Mouse (Mus musculus): Measurements from ENCODE around the gene Oca2.
A peak's percentile ranks its signal among the peaks of the same experiment; 100 is the strongest.

The Oca2 gene

DNA sequence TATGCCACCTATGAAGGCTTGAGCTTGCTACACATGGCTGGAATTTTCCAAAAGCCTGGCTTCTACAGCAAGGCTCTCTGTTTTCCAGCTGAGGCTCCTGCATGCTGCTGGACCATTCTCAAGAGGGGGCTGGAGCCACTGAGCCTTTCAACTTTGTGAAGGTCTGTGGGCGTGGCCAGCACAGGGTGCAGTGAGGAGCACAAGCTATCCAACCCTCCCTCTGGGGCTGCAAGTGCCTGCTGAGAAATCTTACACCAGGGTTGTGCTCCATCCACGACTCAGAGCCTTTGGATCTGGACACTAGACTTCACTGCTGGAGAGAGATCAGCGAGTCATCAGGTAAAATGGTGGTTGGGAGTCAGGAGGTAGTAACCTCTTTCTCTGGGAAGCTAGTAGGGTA, at the start of gene Oca2:
Gene Oca2 (plus strand): TSS at position 218 of the 400 bp plus-strand sequence.
- DNase-seq, result no peak

- no peak for DNase-seq
Observed at GRCm38 (mm10) chr7:56191041-56191440, 48.5 kb upstream of the Oca2 start.

- no peak for DNase-seq
Observed at GRCm38 (mm10) chr7:56191661-56192060, 47.9 kb upstream of the Oca2 start.

DNA sequence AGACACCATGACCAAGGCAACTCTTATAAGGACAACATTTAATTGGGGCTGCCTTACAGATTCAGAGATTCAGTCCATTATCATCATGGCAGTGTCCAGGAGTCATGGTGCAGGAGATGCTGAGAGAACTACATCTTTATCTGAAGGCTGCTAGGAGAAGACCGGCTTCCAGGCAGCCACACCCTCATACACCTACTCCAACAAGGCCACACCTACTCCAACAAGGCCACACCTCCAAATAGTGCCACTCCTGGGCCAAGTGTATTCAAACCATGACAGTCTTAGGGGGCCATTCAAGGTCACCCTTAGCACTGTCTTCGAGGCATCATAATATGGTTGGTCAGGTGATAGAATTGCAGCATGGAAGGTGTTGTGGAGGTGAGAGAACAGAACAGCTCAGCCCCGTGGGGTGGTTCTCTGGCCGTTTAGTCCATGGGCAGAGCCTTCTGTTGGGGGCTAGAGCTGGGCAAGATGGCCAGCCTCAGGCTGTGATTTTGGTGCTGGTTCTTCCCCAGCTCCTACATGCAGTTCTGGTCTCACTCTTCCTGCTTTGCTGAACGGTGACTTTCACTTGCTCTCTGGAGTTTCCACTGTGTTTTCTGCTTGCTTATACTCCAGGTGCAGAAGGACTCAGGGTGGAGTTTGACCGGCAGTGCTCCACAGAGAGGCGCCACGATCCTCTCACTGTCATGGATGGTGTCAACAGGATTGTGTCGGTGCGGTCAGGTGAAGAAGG, 37.9 kb upstream of the Oca2 start:
- no peak for DNase-seq

DNA sequence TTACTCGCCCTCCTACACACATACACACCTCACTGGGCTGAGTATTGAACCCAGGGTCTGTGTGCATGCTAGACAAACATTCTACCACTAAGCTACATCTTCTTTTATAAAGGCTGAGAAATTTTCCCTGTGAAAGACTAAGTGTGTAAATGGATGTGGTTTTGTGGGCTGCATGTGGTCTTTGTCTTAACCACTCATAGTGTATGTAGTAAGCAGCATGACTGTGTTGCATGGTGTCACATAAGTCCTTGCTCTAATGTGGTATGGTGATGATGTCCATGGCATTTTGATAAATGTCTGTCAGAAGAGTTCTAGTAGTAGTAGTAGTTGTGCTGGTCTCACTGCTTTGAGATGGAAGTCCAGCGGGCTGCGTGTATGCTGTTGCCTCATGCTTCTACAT, 36.7 kb upstream of the Oca2 start:
- DNase-seq, result no peak

DNA sequence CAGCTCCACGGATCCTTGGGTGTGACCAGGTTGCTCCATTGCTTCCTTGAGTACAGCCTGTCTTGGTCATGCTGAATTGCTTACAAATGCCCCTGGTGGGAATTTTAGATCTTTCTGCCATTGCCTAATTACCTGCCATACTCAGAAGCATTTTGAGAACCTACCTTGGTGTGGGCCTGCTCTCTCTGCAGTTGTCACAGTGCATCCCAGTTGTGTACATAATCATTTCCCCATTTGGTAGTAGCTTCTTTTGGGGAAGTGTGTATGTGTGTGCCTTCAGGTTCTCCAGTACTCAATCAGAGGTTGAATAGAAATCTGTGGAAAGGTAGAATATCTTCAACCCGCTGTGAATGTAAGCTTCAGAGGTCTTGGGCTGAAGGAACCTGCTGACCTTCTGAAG, 36.3 kb upstream of the Oca2 start:
- no peak for DNase-seq

GRCm38 (mm10) chr7:56204877-56205276, 34.7 kb upstream of the Oca2 start:
- no peak for DNase-seq

DNA sequence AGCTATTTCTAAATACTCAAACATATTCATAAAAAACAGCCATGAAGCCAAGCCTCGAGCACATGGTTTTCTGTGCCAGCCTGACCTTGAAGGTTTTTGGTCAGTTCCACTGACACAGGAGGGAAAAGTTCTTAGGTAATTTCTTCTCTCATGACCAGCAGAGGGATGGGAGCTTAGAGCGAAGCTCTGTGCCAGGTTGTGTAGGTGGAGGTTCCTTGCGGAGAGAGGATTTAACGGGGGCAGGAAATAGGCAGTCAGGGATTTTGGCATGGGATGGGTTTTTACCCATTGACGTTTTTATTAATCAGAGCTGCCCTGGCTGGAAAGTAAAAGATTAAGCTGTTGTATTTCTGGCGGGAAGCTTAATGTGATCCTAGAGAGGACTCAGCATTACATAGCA, 18.7 kb upstream of the Oca2 start:
- DNase-seq, result no peak

DNA sequence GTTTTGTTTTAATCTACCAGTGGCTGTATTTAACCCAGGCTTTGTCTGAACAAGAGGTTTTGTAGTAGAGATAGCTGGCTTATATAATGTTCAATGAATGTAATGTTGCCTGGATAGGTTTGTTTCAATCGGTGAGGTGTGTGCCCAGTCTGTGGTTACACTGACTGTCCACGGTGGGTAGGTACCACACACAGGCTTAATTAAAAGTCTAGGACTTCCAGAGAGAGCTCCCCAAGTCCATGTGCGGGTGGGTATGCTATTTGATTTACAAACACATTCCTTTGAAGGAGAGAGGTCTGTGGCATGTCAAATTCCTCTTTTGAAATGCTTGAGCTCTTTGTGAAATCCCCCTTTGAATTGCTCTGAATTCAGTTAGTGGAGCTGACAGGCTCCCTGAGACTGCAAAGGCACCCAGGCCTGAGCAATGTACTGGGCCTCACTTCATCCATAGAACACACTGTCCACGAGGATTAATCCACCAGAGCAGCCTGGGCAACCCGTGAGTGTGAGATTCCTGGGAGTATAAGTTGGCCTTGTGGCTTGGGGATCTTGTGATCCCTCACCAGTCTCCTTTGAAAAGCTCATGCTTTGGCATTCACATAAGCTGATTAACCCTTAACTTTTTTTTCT, 3.7 kb upstream of the Oca2 start:
- DNase-seq, result no peak

- DNase-seq, result no peak
Observed at GRCm38 (mm10) chr7:56236617-56237016, 2.9 kb upstream of the Oca2 start.

DNA sequence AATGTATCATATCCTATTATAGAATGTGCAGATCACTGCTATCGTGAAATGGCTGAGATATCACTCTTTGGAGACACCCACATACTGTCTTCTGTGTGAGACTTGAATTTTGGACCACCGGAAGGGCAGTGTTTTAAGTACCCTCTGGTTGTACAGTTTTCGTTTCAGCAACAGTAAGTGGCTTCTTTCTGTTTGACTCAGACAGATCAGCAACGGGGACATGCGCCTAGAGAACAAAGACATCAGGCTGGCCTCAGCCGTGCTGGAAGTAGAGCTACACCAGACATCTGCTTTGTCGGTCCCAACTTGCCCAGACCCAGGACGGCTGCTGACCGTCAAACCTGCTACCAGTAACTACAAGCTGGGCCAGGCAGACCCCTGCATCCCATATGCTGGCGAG, 15.0 kb downstream of the Oca2 start:
- no peak for DNase-seq

DNA sequence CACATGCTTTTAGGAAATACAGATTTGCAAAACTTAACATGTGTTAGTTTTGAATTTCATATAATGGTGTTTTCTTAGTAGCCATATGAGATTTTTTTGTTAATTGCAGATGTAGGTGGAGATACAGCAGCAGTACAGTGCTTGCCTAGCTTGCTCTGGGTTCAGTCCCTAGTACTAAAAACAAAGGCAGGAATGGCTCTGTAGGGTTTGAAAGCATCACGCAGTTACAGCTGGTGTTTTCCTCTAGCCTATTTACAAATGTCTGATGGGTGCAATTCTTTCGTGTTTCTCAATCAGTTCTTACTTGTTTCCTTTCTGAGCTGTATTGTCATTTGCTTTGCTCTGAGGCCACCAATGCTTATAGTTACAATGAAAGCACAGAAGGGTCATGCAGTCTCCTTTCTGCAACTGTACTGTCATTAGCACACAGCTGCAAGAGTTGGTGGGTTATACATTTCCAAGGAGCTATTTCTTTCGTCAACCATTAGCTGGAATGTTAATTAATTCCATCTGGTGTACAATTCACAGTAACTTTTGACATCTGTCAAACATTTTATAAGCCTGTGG, 18.4 kb downstream of the Oca2 start:
- no peak for DNase-seq

DNA sequence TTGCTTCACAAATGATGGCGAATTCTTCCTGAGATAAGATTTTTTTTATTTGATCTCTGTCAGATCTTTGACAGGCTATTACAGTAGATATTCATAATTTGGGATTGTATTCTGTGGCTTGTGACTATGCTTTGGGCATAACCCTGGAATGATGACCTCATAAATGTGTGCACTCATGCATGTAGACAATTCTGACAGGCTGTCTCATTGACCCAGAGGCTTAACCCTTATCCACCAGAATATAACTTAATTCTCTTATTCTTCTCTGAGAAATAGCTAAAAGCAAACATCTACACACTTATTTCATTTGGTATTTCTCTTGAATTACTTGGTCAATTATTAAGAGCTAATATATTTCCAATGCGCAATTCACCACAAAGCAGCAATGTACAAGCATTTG, 37.9 kb downstream of the Oca2 start:
- no peak for DNase-seq

DNA sequence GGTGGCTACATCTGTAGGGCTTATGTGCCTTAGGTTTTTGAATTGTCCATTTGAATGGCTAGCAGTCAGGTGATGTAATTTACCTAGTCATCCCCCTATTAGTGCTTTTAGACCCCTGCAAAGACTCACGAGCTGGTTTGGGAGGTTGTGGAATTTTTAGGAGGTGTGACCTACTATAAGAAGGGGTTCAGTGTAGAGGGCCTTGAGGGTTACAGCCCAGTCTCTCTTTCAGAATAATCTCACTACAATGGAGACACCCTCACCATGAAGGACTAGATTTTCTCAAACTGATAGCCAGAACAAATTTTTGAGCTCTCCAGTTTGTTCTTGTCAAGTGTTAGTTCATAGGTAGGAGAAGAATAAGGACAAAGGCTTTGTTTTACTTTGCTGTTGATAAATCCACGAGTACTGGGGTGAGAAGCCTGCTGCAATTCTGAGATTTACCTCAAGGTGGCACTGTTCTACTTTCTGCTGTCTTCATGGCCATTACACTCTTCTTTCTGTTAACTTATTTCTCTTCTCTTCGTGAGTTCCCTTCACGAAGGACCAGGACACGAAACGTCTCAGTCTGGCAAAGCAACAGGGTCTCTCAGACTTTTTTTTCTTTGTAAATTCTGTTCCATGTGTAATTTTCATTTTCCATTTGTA, 52.0 kb downstream of the Oca2 start:
- DNase-seq, result peak; percentile 54

GRCm38 (mm10) chr7:56304408-56304807, 64.8 kb downstream of the Oca2 start:
- DNase-seq, result no peak

DNA sequence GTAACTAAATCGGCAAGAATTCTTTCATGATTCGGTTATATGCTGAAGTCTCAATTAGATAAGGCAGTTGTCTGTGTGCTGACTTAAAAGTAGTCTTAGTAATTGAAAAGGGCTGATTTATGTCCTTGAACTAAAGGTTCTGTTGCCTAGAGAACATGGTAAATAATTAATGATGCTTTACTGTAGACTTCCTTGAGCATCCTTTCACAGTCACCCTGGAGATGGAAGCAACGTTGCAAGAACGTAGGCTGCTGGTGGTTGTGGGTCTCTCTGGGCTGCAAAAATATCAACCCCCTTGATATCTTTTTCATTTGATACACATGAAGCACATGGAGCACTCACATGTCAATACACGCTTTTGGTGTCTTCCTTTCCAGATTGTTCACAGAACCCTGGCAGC, 74.8 kb downstream of the Oca2 start:
- no peak for DNase-seq

DNA sequence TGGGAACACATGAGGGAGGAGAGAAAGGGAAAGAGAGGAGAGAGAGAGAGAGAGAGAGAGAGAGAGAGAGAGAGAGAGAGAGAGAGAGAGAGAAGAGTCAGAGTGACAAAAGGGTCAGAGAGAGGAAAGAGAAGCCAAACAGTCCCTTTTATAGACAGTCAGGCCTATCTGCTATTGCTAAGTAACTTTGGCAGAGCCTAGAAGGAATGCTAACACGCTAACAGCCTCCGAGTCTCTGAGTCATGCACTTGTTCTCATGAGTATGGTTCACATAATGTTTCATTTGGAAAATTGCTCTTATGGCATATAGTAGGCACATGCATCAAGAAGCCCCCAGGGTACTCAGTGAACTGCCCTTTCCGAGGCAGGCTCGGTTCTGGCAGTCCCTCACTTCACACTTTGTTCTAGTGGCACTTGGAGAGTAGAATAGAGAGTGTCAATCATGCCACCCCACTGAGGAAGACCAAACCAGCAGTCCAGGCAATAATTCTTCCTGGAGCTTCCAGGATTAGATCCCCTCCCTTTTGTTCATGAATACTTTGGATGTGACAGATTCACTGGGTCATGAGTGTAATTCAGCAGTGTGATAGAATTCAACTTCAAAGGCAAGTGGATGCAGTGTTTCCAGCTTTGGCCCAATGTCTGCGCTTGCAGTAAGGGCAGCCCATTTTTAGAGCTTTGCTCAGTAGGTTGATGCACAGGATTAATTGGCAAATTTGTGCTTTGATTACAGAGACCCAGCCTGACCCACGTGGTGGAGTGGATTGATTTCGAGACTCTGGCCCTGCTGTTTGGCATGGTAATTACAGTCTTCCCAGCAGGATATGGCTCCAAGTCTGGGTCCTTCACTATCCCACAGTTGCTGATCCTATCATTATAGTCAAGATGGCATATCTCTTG, 76.3 kb downstream of the Oca2 start:
- peak; percentile 5 for DNase-seq

DNA sequence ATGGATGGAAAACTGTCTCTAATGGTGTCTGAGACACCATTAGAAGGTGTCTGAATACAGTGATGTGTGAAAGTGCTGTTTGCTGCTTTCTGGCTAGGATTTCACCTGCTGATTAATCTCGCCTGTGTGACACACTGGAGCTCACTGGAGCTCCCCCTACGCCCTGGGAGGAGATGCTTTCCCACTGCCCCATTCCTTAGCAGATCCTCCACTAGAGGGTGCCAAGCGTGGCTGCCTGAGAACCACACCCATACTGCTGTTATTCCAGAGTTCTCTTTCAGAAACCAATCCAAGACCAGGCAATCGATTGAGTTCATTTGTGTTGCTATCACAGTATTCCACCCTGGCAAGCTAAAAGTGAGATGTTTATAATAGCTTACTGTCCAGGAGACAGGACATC, 88.2 kb downstream of the Oca2 start:
- no peak for DNase-seq

DNA sequence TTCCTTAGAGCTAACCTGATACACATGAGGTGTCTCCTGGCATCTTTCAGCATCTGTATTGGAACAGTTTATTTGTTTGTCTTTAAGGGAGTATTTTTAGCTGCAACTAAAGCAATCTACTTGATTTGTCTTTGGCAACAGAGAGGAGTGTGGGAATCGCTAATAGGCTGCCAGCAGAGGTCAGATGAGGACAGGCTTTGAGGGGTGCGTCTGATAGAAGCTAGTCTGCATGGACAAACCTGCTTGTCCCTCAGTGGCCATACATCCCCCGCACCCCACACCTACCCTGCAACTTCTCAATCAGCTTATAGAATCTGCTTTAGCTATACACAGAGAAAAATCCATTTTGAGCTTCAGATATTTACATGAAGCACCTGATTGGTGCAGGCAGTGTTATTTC, 109.0 kb downstream of the Oca2 start:
- DNase-seq, result no peak

DNA sequence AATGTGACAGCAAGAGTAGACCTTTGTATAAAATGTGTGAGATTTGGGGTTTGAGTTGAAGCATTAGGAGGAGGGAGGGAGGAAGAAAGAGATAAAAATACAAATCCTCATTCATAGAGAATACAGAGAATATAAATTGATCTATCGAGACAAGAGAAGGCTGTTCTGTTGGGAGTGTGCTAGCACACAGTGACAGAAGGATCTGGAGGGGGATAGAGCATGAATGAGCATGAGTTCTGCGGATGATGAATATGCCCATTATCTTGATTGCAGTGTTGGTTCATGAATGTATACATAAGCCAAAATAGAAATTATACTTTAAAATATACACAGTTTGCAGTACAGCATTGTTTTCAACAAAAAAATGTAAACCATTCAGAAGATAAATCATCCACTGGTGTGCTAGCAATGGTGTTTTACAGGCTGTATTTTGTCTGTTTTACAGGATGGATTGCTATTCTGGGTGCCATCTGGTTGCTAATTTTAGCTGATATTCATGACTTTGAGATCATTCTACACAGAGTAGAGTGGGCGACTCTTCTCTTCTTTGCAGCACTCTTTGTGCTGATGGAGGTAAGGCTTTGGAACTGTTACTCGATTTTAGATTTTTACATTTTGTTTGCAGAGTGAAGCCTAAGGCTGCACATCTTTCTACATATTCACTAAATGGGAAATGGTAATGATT, 117.2 kb downstream of the Oca2 start:
- no peak for DNase-seq

DNA sequence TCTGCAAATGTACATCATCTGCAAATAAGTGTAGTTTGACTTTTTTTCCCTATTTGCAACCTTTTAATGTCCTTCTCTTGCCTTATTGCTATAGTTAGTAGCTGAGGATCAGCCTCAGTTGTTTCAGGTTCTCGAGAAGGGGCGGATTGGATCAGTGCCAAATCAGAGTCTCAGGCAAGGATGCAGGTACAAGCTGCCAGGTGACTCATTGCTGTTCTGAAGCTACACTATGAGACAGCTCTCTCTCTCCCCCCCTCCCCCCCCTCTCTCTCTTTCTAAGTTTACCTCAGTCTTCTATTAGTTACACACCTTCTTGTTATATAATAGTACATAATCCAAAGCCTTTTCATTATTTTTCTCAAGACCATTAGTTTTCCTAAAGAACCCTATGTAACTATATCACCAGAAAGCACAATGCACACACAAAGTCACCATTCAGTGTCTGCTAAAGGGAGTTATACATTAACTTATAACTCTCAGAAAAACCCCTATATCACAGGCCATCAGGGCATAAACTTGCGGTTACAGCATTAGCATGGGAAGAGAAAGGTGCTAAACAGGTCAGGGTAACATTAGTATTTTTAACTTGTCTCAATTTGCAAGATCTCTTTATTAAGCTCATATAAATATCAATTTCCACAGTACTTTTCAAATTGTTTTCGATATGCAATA, 142.3 kb downstream of the Oca2 start:
- DNase-seq, result no peak

- DNase-seq, result no peak
Observed at GRCm38 (mm10) chr7:56382706-56383105, 143.1 kb downstream of the Oca2 start.

Data from right cerebral cortex, postnatal 25 days (tissue).